Mouse (Mus musculus) C2C12 (cell line): Measurements from ENCODE around the gene Mamdc4.

Source experiments
- CTCF ChIP-seq: IDR thresholded peaks from one replicate; pipeline ENCODE4 v1.5.1; 2011; ENCODE audit not compliant: control insufficient read depth, insufficient read depth, insufficient read length
- MAX ChIP-seq: IDR thresholded peaks from one replicate; pipeline ENCODE4 v1.6.1; 2011; ENCODE audit warnings: mild to moderate bottlenecking, control low read depth
- USF1 ChIP-seq: IDR thresholded peaks from one replicate; pipeline ENCODE4 v1.6.1; 2011; ENCODE audit warnings: low read depth, mild to moderate bottlenecking, control low read depth, moderate library complexity

DNA sequence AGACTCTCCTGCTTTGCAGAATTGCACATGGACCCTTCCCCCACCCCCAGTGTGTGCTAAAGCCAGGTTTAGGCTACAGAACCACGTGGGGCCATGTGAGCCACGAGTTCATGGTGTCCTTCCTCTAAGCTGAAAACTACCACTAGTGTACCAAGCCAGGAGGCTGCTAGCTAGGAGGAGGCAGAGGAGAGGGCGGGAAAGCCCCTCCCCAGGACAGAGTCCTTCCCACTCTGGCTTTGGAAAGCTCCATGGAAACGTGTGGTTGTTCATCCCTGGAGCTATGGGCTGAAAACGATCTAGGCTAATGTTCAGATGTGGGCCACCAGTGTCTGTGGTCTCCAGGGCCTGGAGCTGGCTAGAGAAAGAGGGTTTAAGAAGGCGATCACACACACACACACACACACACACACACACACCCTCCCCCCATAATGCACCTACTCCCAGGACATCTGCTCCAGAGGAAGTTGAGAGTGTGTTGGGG, 6.0 kb upstream of the Mamdc4 start:
- TF ChIP-seq CTCF (no peak), USF1 (no peak), MAX (no peak)
